Mouse (Mus musculus): ENCODE measurements around the gene Hsp90b1. TPM values are rescaled to one million over a fixed set of nuclear protein-coding genes. Genes with fewer than 3 reads are reported as not detected.
A peak's percentile ranks its signal among the peaks of the same experiment; 100 is the strongest.
"Not testable (repeated sequence)": the region's sequence is repeated elsewhere in the genome, so short reads cannot be mapped to it uniquely, and the experiment has no call there.

Gene Hsp90b1
- polyA plus RNA-seq, 1 experiment from 2014 or later = 756 TPM

DNA sequence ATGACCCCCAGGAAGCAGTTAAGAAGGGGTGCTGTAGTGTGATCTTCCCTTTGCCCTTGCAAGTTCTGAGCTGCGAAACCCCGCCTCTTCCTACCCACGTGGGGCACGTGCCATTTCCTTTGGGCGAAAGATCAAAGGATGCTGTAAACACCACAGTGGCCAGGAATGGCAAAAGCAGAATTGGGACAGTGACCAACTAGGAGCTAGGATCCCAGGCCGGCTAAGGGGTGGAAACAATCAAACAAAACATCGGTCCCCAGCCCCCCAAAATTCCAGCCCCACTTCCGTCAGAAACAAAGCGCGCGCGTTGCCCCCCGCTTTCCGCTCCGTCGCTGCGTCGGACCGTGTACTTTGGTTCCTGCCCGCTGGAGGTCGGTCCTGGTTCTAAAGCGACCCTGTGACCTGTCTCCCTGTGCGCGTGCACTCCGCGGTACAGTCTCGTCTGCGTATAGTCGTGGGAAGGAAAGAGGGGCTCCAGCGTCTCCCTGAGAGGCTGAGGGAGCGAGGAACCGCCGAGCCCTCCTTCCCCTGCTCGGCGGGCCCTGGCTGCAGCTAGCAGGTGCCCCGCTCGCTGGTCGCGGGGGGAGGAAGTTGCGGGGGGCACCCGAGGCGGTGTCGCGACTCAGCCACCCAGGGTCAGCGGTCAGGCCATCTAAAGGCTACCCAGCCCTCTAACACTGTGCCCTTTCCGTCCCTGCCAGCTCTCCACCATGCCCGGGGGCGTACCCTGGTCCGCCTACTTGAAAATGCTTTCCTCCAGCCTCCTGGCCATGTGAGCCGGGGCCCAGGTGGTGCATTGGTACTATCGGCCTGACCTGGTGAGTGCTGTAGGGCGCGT, 19.9 kb downstream of the Hsp90b1 start:
- Histone ChIP-seq H3K4me3 (ENCODE audit: low read length) (peak overlapping the region; percentile 70), H3K27ac (ENCODE audit: low read length) (peak overlapping the region; percentile 63), H3K4me2 (ENCODE audit: low read depth, low read length) (peak overlapping the region; percentile 66), H3K9ac (ENCODE audit: low read depth, low read length) (peak overlapping the region; percentile 87)
- not testable (repeated sequence) for H3K4me1 ChIP-seq (ENCODE audit: control insufficient read depth, insufficient read depth, low read length); H3K36me3 ChIP-seq (ENCODE audit: control insufficient read depth, insufficient read depth, low read length); H3K9me3 ChIP-seq (ENCODE audit: control insufficient read depth, low read length); H3K27me3 ChIP-seq (replicated peaks; ENCODE audit: control insufficient read depth, insufficient read depth, low read length)
- WGBS = 0% methylated on average over 50 of the region's 53 CpGs
- peak; percentile 91 for ATAC-seq

DNA sequence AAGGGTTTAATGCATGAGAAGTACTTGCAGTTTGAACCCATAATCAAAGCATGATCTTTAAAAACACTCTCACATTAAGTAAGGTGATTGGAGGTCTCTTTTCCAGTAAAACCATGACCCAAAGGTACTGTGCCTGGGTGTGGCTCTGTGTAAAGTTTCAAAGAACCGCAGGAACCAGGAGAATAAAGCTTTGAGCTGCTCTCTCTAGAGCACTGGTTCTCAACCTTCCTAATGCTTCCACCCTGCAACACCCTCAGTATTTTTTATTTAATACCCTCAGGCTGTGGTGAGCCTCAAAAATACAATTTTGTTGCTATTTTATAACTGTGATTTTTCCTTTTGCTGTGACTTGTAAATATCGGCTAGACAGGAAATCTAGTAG, 20.5 kb downstream of the Hsp90b1 start:
- WGBS = 33% methylated on average over 2 of the region's 2 CpGs
- not testable (repeated sequence) for H3K9me3 ChIP-seq (ENCODE audit: control insufficient read depth, low read length); H3K4me1 ChIP-seq (ENCODE audit: control insufficient read depth, insufficient read depth, low read length); H3K36me3 ChIP-seq (ENCODE audit: control insufficient read depth, insufficient read depth, low read length); H3K27me3 ChIP-seq (replicated peaks; ENCODE audit: control insufficient read depth, insufficient read depth, low read length); H3K27ac ChIP-seq (ENCODE audit: low read length)
- Histone ChIP-seq H3K4me3 (ENCODE audit: low read length) (peak overlapping the region; percentile 70; the same call in 1 of the 2 replicates), H3K9ac (ENCODE audit: low read depth, low read length) (peak overlapping the region; percentile 87; the same call in 1 of the 2 replicates), H3K4me2 (ENCODE audit: low read depth, low read length) (peak overlapping the region; percentile 66)
- ATAC-seq = peak; percentile 23

DNA sequence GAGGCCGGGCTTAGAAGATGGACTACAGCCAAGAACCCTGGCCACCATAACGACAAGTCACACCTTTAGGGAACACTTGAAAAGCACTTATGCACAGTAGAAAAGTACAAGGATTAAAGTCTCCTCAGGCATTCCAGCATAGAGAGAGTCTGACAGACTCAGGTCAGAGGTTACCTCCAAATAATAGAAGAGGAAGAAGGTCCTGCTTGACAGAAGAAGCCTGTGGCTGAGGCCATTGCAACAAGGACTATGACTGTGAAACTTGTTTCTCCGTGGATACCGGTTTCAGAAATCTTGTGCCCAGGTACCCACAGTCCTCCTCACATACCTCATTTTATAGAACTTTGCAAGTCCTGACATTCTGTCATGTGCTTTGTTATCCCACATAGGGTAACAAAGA, 34.8 kb downstream of the Hsp90b1 start:
- WGBS = 89% methylated on average over 4 of the region's 4 CpGs
- not testable (repeated sequence) for H3K27me3 ChIP-seq (replicated peaks; ENCODE audit: control insufficient read depth, insufficient read depth, low read length); H3K4me2 ChIP-seq (ENCODE audit: low read depth, low read length); H3K36me3 ChIP-seq (ENCODE audit: control insufficient read depth, insufficient read depth, low read length); H3K9ac ChIP-seq (ENCODE audit: low read depth, low read length); ATAC-seq; H3K27ac ChIP-seq (ENCODE audit: low read length); H3K4me1 ChIP-seq (ENCODE audit: control insufficient read depth, insufficient read depth, low read length); H3K9me3 ChIP-seq (ENCODE audit: control insufficient read depth, low read length); H3K4me3 ChIP-seq (ENCODE audit: low read length)

Small RNA genes within 50 kb of the gene (microRNA-seq; reads per million reads assigned to microRNA genes)
- gene Gm25745 = 1.6 reads per million

Other genes with a start within 250 kb of the Hsp90b1 start
- gene Syn3, start 206.6 kb downstream of the Hsp90b1 start, polyA plus RNA-seq (2015; fragmentation: Nextera tagmentation; extraction: Ambion mirVana) = 2.3 and 2.9 TPM in 2 replicates
- gene Ttc41, start 302 bp upstream of the Hsp90b1 start, polyA plus RNA-seq (2015; fragmentation: Nextera tagmentation; extraction: Ambion mirVana) = 1.5 TPM in 2 replicates
- gene Gm49358, start 58.5 kb upstream of the Hsp90b1 start, polyA plus RNA-seq (2015; fragmentation: Nextera tagmentation; extraction: Ambion mirVana) = not detected in 2 replicates
- 0.91 and 1.0 TPM in 2 replicates for gene Nt5dc3, start 73.5 kb upstream of the Hsp90b1 start, polyA plus RNA-seq (2015; fragmentation: Nextera tagmentation; extraction: Ambion mirVana)

All from intestine, embryonic 16.5 days (tissue).